Mouse (Mus musculus) bone marrow macrophage, adult 2 months (primary cell): ENCODE measurements around the gene Grin2c.

Experiments used
- CTCF ChIP-seq: IDR thresholded peaks from 2 replicates; pipeline ENCODE4 v1.5.1; 2012; ENCODE audit warnings: low read depth, mild to moderate bottlenecking, low read length, moderate library complexity
- POLR2A ChIP-seq: IDR thresholded peaks from 2 replicates; pipeline ENCODE4 v1.6.1; 2012; ENCODE audit warnings: mild to moderate bottlenecking, low read depth, low read length, borderline replicate concordance

- no peak for TF ChIP-seq CTCF
- no peak for TF ChIP-seq POLR2A
These were observed 25.8 kb upstream of the Grin2c start for GRCm38 (mm10) chr11:115292631-115293375.
